Mouse (Mus musculus) heart, embryonic 14.5 days (tissue): ENCODE measurements around the gene Arhgap20. TPM values are rescaled to one million over a fixed set of nuclear protein-coding genes. Genes with fewer than 3 reads are reported as not detected.

ENCODE experiments used
- ATAC-seq: fragments of 200-750 bp; cut with Nextera tagmentation; 2 replicates; pipeline ENCODE4 v1.8.0; 2017; ENCODE audit warnings: low read depth, moderate TSS enrichment; ENCODE audit not compliant: insufficient number of reproducible peaks, insufficient read depth, low FRiP score
- H3K27ac ChIP-seq, 2 experiments: fragments of 200-500 bp in 1 of 2; fragments of 300-500 bp in 1 of 2; sonication (generic) in 1 of 2; replicated peaks in 1 of 2; 2 replicates each; pipeline ENCODE4 v1.5.1; 2012 to 2014; ENCODE audit warnings: low read depth in 2 of 2, low read length in 2 of 2, control low read depth in 1 of 2, mild to moderate bottlenecking in 1 of 2, mixed read lengths in 1 of 2; ENCODE audit not compliant: control insufficient read depth in 1 of 2, insufficient read depth in 1 of 2
- H3K27me3 ChIP-seq: fragments of 300-500 bp; sonication (generic); 2 replicates; pipeline ENCODE4 v1.6.1; 2014; ENCODE audit warnings: mild to moderate bottlenecking, low read length, control low read depth; ENCODE audit not compliant: control insufficient read depth, insufficient read depth
- H3K36me3 ChIP-seq: fragments of 300-500 bp; sonication (generic); 2 replicates; pipeline ENCODE4 v1.6.1; 2014; ENCODE audit warnings: mild to moderate bottlenecking, control low read depth, low read length, mixed read lengths; ENCODE audit not compliant: control insufficient read depth, insufficient read depth
- H3K4me1 ChIP-seq, 2 experiments: fragments of 200-500 bp in 1 of 2; fragments of 300-500 bp in 1 of 2; sonication (generic) in 1 of 2; 2 replicates each; pipeline ENCODE4 v1.6.1; 2012 to 2014; ENCODE audit warnings: low read length in 2 of 2, control low read depth in 1 of 2, mixed read lengths in 1 of 2; ENCODE audit not compliant: control insufficient read depth in 2 of 2, insufficient read depth in 2 of 2
- H3K4me2 ChIP-seq: fragments of 300-500 bp; sonication (generic); 2 replicates; pipeline ENCODE4 v1.6.1; 2014; ENCODE audit warnings: mild to moderate bottlenecking, low read length
- H3K4me3 ChIP-seq, 2 experiments: fragments of 200-500 bp in 1 of 2; fragments of 300-500 bp in 1 of 2; sonication (generic) in 1 of 2; 2 replicates each; pipeline ENCODE4 v1.5.1; 2012 to 2014; ENCODE audit warnings: low read length in 2 of 2, mild to moderate bottlenecking in 2 of 2, control low read depth in 1 of 2, low read depth in 1 of 2, moderate library complexity in 1 of 2; ENCODE audit not compliant: control insufficient read depth in 1 of 2, insufficient read depth in 1 of 2
- H3K9ac ChIP-seq: fragments of 300-500 bp; sonication (generic); 2 replicates; pipeline ENCODE4 v1.6.1; 2014; ENCODE audit warnings: mild to moderate bottlenecking, low read length
- H3K9me3 ChIP-seq: fragments of 300-500 bp; sonication (generic); 2 replicates; pipeline ENCODE4 v1.6.1; 2016; ENCODE audit warnings: low read length, control low read depth; ENCODE audit not compliant: control insufficient read depth
- WGBS: fragments of 180-500 bp; shearing (Covaris S2); extraction: QIAGEN DNeasy Blood & Tissue Kit; methylation state at CpG from one replicate; pipeline ENCODE4 v1.1.7; 2014; 5-methylcytosine and 5-hydroxymethylcytosine counted together
- polyA plus RNA-seq: library from polyadenylated mRNA; unstranded; fragments of >200 nt; fragmentation: Nextera tagmentation; extraction: Ambion mirVana; gene quantifications from 2 replicates; pipeline ENCODE4 v1.2.1, GENCODE M21; 2014

Arhgap20 gene
- polyA plus RNA-seq, 1 experiment from 2014 or later = 1.1 TPM

DNA sequence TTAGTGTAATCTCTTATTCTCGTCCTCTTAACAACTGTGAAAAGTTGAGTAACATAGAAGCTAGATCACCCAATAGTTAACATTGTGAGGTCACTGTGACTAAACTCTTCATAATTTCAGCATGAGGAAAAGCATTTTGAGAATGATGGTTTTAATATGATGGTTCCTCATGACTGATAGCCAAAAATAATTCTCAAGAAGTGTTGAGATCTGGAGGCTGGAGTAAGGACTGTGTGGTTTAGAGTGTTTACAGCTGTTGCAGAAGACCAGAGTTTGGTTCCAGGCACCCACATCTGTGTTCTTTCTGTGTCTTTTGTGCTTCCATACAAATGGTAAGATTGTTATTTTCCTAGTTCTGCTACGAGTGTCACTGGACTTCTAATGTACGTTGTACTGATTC, 42.1 kb downstream of the Arhgap20 start:
- Histone ChIP-seq H3K4me1 (no peaks in the 10 kb centered on the region), H3K4me3 (no peak overlapping the region), H3K9ac (no peak overlapping the region), H3K27me3 (no peaks in the 10 kb centered on the region), H3K27ac (no peak overlapping the region), H3K36me3 (no peaks in the 10 kb centered on the region), H3K4me2 (no peak overlapping the region), H3K9me3 (no peaks in the 10 kb centered on the region)
- WGBS = 80% methylated on average over 3 of the region's 3 CpGs
- ATAC-seq = no peak

GRCm38 (mm10) chr9:51812931-51813330, 47.8 kb downstream of the Arhgap20 start:
- no peak for ATAC-seq
- H3K36me3 ChIP-seq = no peaks in the 10 kb centered on the region
- H3K27ac ChIP-seq = no peak overlapping the region
- 54% methylated on average over 1 of the region's 1 CpGs for WGBS
- H3K27me3 ChIP-seq = no peaks in the 10 kb centered on the region
- H3K9ac ChIP-seq = no peak overlapping the region
- no peaks in the 10 kb centered on the region for H3K9me3 ChIP-seq
- H3K4me3 ChIP-seq = no peak overlapping the region
- H3K4me2 ChIP-seq = no peak overlapping the region
- H3K4me1 ChIP-seq = no peaks in the 10 kb centered on the region

- Histone ChIP-seq H3K9ac (no peak overlapping the region), H3K9me3 (no peaks in the 10 kb centered on the region), H3K4me2 (no peak overlapping the region), H3K36me3 (no peaks in the 10 kb centered on the region), H3K4me3 (no peak overlapping the region), H3K27me3 (no peaks in the 10 kb centered on the region), H3K4me1 (peaks cover 2 to 7% of the 10 kb centered on the region in 2 experiments; a peak in 1 of 4 replicates), H3K27ac (no peak overlapping the region)
- WGBS = 87% methylated on average over 7 of the region's 7 CpGs
- no peak for ATAC-seq
Measured at GRCm38 (mm10) chr9:51824516-51824915, 59.4 kb downstream of the Arhgap20 start.

- no peaks in the 10 kb centered on the region for H3K9me3 ChIP-seq
- ATAC-seq = no peak
- no peak overlapping the region for H3K4me2 ChIP-seq
- no peaks in the 10 kb centered on the region for H3K27me3 ChIP-seq
- no peak overlapping the region for H3K9ac ChIP-seq
- H3K27ac ChIP-seq = no peak overlapping the region
- no peak overlapping the region for H3K4me3 ChIP-seq
- no peaks in the 10 kb centered on the region for H3K4me1 ChIP-seq
- WGBS = 76% methylated on average over 11 of the region's 11 CpGs
- H3K36me3 ChIP-seq = no peaks in the 10 kb centered on the region
Measured at GRCm38 (mm10) chr9:51831596-51831995, 66.5 kb downstream of the Arhgap20 start.

- H3K9me3 ChIP-seq = no peaks in the 10 kb centered on the region
- no peaks in the 10 kb centered on the region for H3K36me3 ChIP-seq
- H3K9ac ChIP-seq = no peak overlapping the region
- H3K4me1 ChIP-seq = no peaks in the 10 kb centered on the region
- H3K27me3 ChIP-seq = no peaks in the 10 kb centered on the region
- ATAC-seq = no peak
- H3K27ac ChIP-seq = no peak overlapping the region
- 69% methylated on average over 5 of the region's 5 CpGs for WGBS
- H3K4me3 ChIP-seq = no peak overlapping the region
- no peak overlapping the region for H3K4me2 ChIP-seq
Measured at GRCm38 (mm10) chr9:51832368-51832767, 67.2 kb downstream of the Arhgap20 start.

DNA sequence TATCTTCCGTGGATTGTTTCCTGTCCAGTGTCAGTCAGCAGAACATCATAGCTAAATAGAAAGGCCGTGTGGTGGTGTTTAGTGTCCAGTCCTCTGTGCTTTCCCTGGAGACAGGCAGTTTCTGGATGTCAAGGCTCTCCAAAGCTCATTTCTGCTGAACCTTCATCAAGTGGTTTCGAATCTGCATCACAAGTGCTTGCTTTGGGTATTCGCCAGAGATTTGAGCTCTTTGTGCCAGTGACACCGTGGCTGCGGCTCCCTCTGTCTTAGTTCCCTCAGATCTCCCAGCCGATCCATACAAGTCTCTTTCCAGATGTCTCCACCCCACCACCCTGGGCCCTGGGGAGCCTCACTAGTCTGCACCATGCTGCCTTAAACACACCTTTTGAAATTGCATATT, 72.6 kb downstream of the Arhgap20 start:
- Histone ChIP-seq H3K36me3 (no peaks in the 10 kb centered on the region), H3K9me3 (no peaks in the 10 kb centered on the region), H3K9ac (no peak overlapping the region), H3K27ac (no peak overlapping the region), H3K4me3 (no peak overlapping the region), H3K4me1 (no peaks in the 10 kb centered on the region), H3K27me3 (no peaks in the 10 kb centered on the region), H3K4me2 (no peak overlapping the region)
- 55% methylated on average over 7 of the region's 7 CpGs for WGBS
- ATAC-seq = no peak

DNA sequence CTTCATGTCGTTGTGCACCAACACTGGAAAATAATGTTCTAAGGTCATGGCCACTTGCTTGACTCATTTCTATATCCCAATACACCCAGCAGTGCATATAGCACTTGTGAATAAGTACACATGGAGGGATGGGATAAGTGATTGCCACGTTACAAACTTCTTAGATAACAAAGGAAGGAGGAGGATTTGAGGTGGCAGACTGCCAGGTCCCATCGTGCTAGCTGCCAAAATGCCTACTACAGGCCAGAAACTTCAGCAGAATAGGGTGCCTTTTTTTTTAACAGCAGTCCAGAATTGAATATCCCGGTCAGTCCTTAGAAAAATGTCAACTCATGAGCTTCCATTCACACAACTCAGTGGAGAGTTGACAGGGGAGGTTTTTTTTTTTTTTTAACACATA, 78.1 kb downstream of the Arhgap20 start:
- no peak overlapping the region for H3K27ac ChIP-seq
- WGBS = 29% methylated on average over 4 of the region's 4 CpGs
- no peak for ATAC-seq

DNA sequence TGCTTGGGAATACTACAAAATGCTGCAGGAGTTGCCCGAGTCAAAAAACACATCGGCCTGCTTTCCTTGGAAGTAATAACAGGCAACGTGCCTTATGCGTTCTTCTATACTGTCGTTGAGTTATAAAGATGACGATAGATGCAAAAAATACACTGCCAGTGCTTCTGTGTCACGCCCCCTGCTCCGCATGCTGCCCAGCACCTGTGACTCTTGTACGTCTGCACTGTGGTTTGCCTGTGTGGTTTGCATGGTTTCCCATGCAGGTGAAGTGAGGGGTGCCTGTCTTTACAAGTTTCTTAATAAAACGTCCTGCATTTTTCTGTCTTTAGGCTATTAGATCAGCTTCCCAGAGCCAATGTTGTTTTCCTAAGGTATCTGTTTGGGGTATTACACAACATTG, 80.7 kb downstream of the Arhgap20 start:
- no peaks in the 10 kb centered on the region; a peak in 1 of 4 replicates for H3K4me1 ChIP-seq
- 87% methylated on average over 10 of the region's 10 CpGs for WGBS

More for the DNA sequence above, 78.1 kb downstream of the Arhgap20 start:
- Histone ChIP-seq H3K4me1 (no peaks in the 10 kb centered on the region), H3K36me3 (no peaks in the 10 kb centered on the region), H3K4me3 (no peak overlapping the region), H3K9me3 (no peaks in the 10 kb centered on the region), H3K4me2 (no peak overlapping the region), H3K9ac (no peak overlapping the region), H3K27me3 (no peaks in the 10 kb centered on the region)

More for the DNA sequence above, 80.7 kb downstream of the Arhgap20 start:
- H3K9ac ChIP-seq = no peak overlapping the region
- H3K27me3 ChIP-seq = no peaks in the 10 kb centered on the region
- no peaks in the 10 kb centered on the region for H3K9me3 ChIP-seq
- no peaks in the 10 kb centered on the region for H3K36me3 ChIP-seq
- H3K27ac ChIP-seq = no peak overlapping the region
- no peak for ATAC-seq
- no peak overlapping the region for H3K4me2 ChIP-seq
- no peak overlapping the region for H3K4me3 ChIP-seq
